Mouse (Mus musculus) kidney, embryonic 14.5 days (tissue): ENCODE results near the gene Gm45753. TPM values are rescaled to one million over a fixed set of nuclear protein-coding genes. Genes with fewer than 3 reads are reported as not detected.

Source experiments
- ATAC-seq: fragments of 200-750 bp; cut with Nextera tagmentation; 2 replicates; pipeline ENCODE4 v1.8.0; 2017; ENCODE audit warnings: moderate number of reproducible peaks, mild to moderate bottlenecking, moderate TSS enrichment, moderate library complexity; ENCODE audit not compliant: low FRiP score, low TSS enrichment
- H3K27ac ChIP-seq: fragments of 300-500 bp; sonication (generic); 2 replicates; pipeline ENCODE4 v1.5.1; 2014; ENCODE audit warnings: low read depth, mild to moderate bottlenecking, low read length, moderate library complexity, mixed read lengths
- H3K27me3 ChIP-seq: fragments of 300-500 bp; sonication (generic); 2 replicates; pipeline ENCODE4 v1.6.1; 2014; ENCODE audit warnings: mild to moderate bottlenecking, low read length; ENCODE audit not compliant: control insufficient read depth, insufficient read depth
- H3K36me3 ChIP-seq: fragments of 300-500 bp; sonication (generic); 2 replicates; pipeline ENCODE4 v1.6.1; 2014; ENCODE audit warnings: low read length, mixed read lengths; ENCODE audit not compliant: control insufficient read depth, insufficient read depth
- H3K4me1 ChIP-seq: fragments of 300-500 bp; sonication (generic); 2 replicates; pipeline ENCODE4 v1.6.1; 2014; ENCODE audit warnings: low read length, mixed read lengths; ENCODE audit not compliant: control insufficient read depth, insufficient read depth
- H3K4me2 ChIP-seq: fragments of 300-500 bp; sonication (generic); replicated peaks from 2 replicates; pipeline ENCODE4 v1.6.1; 2014; ENCODE audit warnings: low read depth, mild to moderate bottlenecking, low read length
- H3K4me3 ChIP-seq: fragments of 300-500 bp; sonication (generic); 2 replicates; pipeline ENCODE4 v1.5.1; 2014; ENCODE audit warnings: mild to moderate bottlenecking, low read length
- H3K9ac ChIP-seq: fragments of 300-500 bp; sonication (generic); 2 replicates; pipeline ENCODE4 v1.6.1; 2014; ENCODE audit warnings: low read depth, mild to moderate bottlenecking, low read length, moderate library complexity
- H3K9me3 ChIP-seq: fragments of 300-500 bp; sonication (generic); 2 replicates; pipeline ENCODE4 v1.6.1; 2016; ENCODE audit warnings: low read length; ENCODE audit not compliant: control insufficient read depth
- WGBS: fragments of 180-500 bp; shearing (Covaris S2); extraction: QIAGEN DNeasy Blood & Tissue Kit; methylation state at CpG from one replicate; pipeline ENCODE4 v1.1.7; 2014; 5-methylcytosine and 5-hydroxymethylcytosine counted together
- polyA plus RNA-seq: library from polyadenylated mRNA; unstranded; fragments of >200 nt; fragmentation: Nextera tagmentation; extraction: Ambion mirVana; gene quantifications from 2 replicates; pipeline ENCODE4 v1.2.1, GENCODE M21; 2014

The Gm45753 gene
- polyA plus RNA-seq, result 0.10 TPM in 1 of 2 replicates, not detected in the other

- Histone ChIP-seq H3K4me2 (no peak within 1 kb of the TSS), H3K27me3 (no peaks in the 10 kb centered on the region), H3K9me3 (no peaks in the 10 kb centered on the region), H3K27ac (no peak within 1 kb of the TSS), H3K4me3 (no peak within 1 kb of the TSS), H3K9ac (no peak within 1 kb of the TSS), H3K4me1 (no peaks in the 10 kb centered on the region), H3K36me3 (no peaks in the 10 kb centered on the region)
- no peak for ATAC-seq
- WGBS, result 89% methylated on average over 13 of the region's 13 CpGs
These were observed at the start of gene Gm45753 for GRCm38 (mm10) chr8:45308366-45308765. Gene Gm45753, minus strand, starts transcription at chr8:45308466.

- Histone ChIP-seq H3K27ac (peak overlapping the region; percentile 67; the same call in 1 of the 2 replicates), H3K4me2 (no peak overlapping the region; the same call in 1 of the 2 replicates), H3K4me1 (0 out of 2 replicates have a peak, but pooled peaks cover 2% of the 10 kb centered on the region), H3K36me3 (peaks cover 23% of the 10 kb centered on the region; the same call in 1 of the 2 replicates), H3K9ac (no peak overlapping the region), H3K4me3 (no peak overlapping the region), H3K27me3 (no peaks in the 10 kb centered on the region), H3K9me3 (no peaks in the 10 kb centered on the region)
- 72% methylated on average over 6 of the region's 6 CpGs for WGBS
- no peak for ATAC-seq
These were observed 47.5 kb upstream of the Gm45753 start for GRCm38 (mm10) chr8:45355809-45356208.

DNA sequence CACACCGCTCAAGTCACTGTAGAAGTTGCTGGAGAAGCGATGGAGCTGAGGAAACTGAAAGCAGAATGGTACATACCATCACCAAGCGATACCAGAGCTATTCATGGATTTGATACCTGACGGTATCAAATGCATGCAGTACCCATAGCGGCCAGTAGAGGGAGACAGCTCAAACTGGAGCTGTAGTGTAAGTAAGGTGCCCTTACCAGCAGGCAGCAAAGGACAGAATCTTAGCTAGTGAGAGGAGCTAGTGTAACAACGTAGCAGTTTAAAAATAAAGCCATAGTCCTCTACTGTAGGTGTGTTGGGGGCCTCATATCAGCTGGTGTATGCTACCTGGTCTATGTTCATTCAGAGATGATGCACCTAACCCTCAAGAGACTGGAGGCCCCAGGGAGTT is 36.8 kb upstream of the Gm45753 start:
- peak; percentile 55; the same call in 1 of the 2 replicates for ATAC-seq
- Histone ChIP-seq H3K9me3 (no peaks in the 10 kb centered on the region), H3K4me2 (no peak overlapping the region), H3K36me3 (peaks cover 49% of the 10 kb centered on the region), H3K9ac (no peak overlapping the region), H3K4me1 (no peaks in the 10 kb centered on the region), H3K27me3 (no peaks in the 10 kb centered on the region), H3K27ac (no peak overlapping the region), H3K4me3 (no peak overlapping the region)
- 18% methylated on average over 6 of the region's 6 CpGs for WGBS

GRCm38 (mm10) chr8:45344298-45344697 is 36.0 kb upstream of the Gm45753 start:
- ATAC-seq, result no peak
- Histone ChIP-seq H3K9me3 (no peaks in the 10 kb centered on the region), H3K9ac (no peak overlapping the region), H3K36me3 (peaks cover 51% of the 10 kb centered on the region), H3K27me3 (no peaks in the 10 kb centered on the region), H3K4me1 (no peaks in the 10 kb centered on the region), H3K4me3 (no peak overlapping the region), H3K4me2 (no peak overlapping the region), H3K27ac (no peak overlapping the region)
- 94% methylated on average over 8 of the region's 8 CpGs for WGBS

DNA sequence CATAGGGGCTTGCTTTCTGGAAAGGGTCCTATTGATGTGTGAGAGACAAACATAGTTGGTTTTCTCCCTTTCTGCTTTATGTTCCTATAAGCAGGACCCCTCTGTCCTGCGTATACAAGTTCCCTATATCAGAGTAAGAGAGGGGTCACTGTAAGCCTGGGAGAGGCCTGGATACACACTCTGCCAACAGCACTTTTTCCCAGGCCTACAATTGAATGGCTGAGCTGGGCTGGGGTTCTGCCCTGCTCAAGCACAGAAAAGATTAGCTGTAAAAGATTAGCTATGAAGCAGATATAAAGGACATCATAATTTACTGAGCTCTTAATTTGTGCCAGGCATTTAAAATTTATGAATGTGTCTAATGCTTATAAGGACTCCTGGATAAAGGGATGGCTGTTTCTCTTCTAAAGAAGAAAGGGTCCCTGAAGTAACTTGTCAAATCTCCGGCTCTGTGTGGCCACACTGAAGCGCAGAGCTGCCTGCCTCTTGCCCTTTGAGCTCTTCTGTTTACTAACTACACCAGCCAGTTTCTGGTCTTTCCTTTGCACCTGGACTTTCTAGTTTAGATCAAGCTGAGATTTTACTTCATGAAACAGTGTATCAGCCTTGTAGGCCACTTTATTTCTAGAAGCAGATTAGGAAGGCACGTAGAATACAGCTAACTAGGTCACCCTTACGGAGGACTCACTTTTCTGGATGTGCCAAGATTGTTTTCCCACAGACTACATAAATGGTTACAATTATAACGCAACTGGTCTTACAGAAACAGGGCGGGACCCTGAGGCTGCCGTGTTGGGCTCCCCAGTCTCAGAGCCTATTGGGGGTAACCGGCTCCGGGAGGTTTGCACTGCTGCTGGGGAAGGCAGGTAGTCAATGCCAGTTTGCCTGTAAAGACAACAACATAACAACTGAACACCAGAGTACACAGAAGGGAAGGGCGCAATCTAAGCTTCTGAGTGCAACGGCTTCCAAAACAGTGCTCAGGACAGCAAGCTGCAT is 33.7 kb upstream of the Gm45753 start:
- no peaks in the 10 kb centered on the region for H3K9me3 ChIP-seq
- WGBS, result 92% methylated on average over 12 of the region's 12 CpGs
- no peak overlapping the region for H3K9ac ChIP-seq
- ATAC-seq, result no peak
- no peak overlapping the region for H3K27ac ChIP-seq
- H3K4me1 ChIP-seq, result no peaks in the 10 kb centered on the region
- H3K27me3 ChIP-seq, result no peaks in the 10 kb centered on the region
- peaks cover 51% of the 10 kb centered on the region for H3K36me3 ChIP-seq
- H3K4me3 ChIP-seq, result no peak overlapping the region
- H3K4me2 ChIP-seq, result no peak overlapping the region

- H3K4me3 ChIP-seq, result peak overlapping the region; percentile 66
- peaks cover 5% of the 10 kb centered on the region; the same call in 1 of the 2 replicates for H3K4me1 ChIP-seq
- ATAC-seq, result peak; percentile 41; the same call in 1 of the 2 replicates
- no peaks in the 10 kb centered on the region for H3K9me3 ChIP-seq
- peak overlapping the region; percentile 98 for H3K4me2 ChIP-seq
- peak overlapping the region; percentile 61; the same call in 1 of the 2 replicates for H3K9ac ChIP-seq
- peaks cover 4% of the 10 kb centered on the region; the same call in 1 of the 2 replicates for H3K36me3 ChIP-seq
- no peak overlapping the region for H3K27ac ChIP-seq
- 4% methylated on average over 8 of the region's 8 CpGs for WGBS
- H3K27me3 ChIP-seq, result no peaks in the 10 kb centered on the region
These were observed 25.2 kb upstream of the Gm45753 start for GRCm38 (mm10) chr8:45333493-45333892.

DNA sequence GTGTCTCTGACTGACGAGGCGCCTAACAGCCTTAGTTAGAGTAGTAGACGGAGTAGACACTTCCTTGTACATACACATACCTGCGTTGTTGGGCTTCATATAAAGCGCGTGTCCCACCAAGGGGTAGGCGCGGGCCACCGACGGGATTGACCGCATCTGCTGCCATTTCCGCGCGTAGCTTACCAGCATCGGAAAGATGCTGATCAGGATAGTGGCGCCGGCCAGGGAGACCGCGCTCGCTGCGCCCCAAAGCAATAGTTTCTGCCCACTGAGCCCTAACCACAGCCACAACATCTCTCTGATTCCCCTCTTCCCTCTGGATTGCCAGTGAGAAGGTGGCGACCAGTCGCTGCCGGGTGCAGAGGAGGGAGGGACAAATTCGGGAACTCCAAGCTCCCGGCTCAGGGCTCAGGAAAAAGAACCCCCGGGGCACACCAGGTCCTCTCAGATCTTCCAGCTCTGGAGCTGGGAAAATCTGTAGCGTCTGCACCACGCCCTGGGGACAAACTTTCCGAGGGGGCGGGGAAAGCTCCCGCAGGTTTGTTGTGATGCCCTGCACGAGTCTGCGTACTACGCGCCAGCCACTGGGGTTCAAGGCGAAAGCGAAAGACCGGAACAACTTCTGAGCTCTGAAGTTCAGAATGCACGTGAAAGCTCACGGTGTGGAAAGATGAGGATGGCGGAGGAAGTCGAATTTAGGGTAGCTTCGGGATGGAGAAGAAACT is 24.6 kb upstream of the Gm45753 start, which contains the start of gene Cyp4v3:
TSS of gene Cyp4v3 (minus strand) at position 532 of the 725 bp plus-strand sequence.
- no peaks in the 10 kb centered on the region for H3K9me3 ChIP-seq
- peak within 1 kb of the TSS; percentile 66 for H3K4me3 ChIP-seq
- H3K9ac ChIP-seq, result peak within 1 kb of the TSS; percentile 61
- no peaks in the 10 kb centered on the region for H3K27me3 ChIP-seq
- H3K4me2 ChIP-seq, result peak within 1 kb of the TSS; percentile 98
- no peak within 1 kb of the TSS for H3K27ac ChIP-seq
- peaks cover 5% of the 10 kb centered on the region; the same call in 1 of the 2 replicates for H3K4me1 ChIP-seq
- WGBS, result under 1% methylated on average over 44 of the region's 44 CpGs
- peak; percentile 82 for ATAC-seq
- H3K36me3 ChIP-seq, result peaks cover 2% of the 10 kb centered on the region; the same call in 1 of the 2 replicates

- no peak overlapping the region for H3K4me2 ChIP-seq
- H3K4me3 ChIP-seq, result no peak overlapping the region
- no peaks in the 10 kb centered on the region for H3K36me3 ChIP-seq
- no peaks in the 10 kb centered on the region for H3K27me3 ChIP-seq
- ATAC-seq, result no peak
- WGBS, result 89% methylated on average over 3 of the region's 3 CpGs
- H3K9me3 ChIP-seq, result no peaks in the 10 kb centered on the region
- H3K27ac ChIP-seq, result no peak overlapping the region
- H3K4me1 ChIP-seq, result peaks cover 5% of the 10 kb centered on the region; the same call in 1 of the 2 replicates
- no peak overlapping the region for H3K9ac ChIP-seq
These were observed 22.6 kb upstream of the Gm45753 start for GRCm38 (mm10) chr8:45330856-45331255.
